Mouse (Mus musculus): ENCODE results near the gene Trip6.
A peak's percentile ranks its signal among the peaks of the same experiment; 100 is the strongest.
"Not testable (repeated sequence)": the region's sequence is repeated elsewhere in the genome, so short reads cannot be mapped to it uniquely, and the experiment has no call there.

Gene Trip6

GRCm38 (mm10) chr5:137299240-137299639 is 15.0 kb downstream of the Trip6 start:
- DNase-seq (ENCODE audit: low spot score): no peak

GRCm38 (mm10) chr5:137297126-137297525 is 17.1 kb downstream of the Trip6 start:
- DNase-seq (ENCODE audit: low spot score): no peak

GRCm38 (mm10) chr5:137295712-137296111 is 18.5 kb downstream of the Trip6 start:
- no peak for DNase-seq (ENCODE audit: low spot score)

GRCm38 (mm10) chr5:137295296-137295695 is 18.9 kb downstream of the Trip6 start:
- no peak for DNase-seq (ENCODE audit: low spot score)

GRCm38 (mm10) chr5:137294744-137295093 is 19.5 kb downstream of the Trip6 start:
- DNase-seq (ENCODE audit: low spot score): no peak

- DNase-seq (ENCODE audit: low spot score): peak; percentile 92
Observed at GRCm38 (mm10) chr5:137293839-137294743, 20.1 kb downstream of the Trip6 start, which contains the start of gene Ufsp1. TSS of gene Ufsp1 (plus strand) at chr5:137294629.

GRCm38 (mm10) chr5:137293282-137293681 is 20.9 kb downstream of the Trip6 start:
- DNase-seq (ENCODE audit: low spot score): peak; percentile 48

- no peak for DNase-seq (ENCODE audit: low spot score)
Observed at GRCm38 (mm10) chr5:137291381-137291926, 22.8 kb downstream of the Trip6 start.

GRCm38 (mm10) chr5:137290677-137291076 is 23.5 kb downstream of the Trip6 start:
- DNase-seq (ENCODE audit: low spot score): no peak

GRCm38 (mm10) chr5:137289591-137290365 is 24.4 kb downstream of the Trip6 start:
- DNase-seq (ENCODE audit: low spot score): no peak

- DNase-seq (ENCODE audit: low spot score): no peak
Observed at GRCm38 (mm10) chr5:137288999-137289470, 25.2 kb downstream of the Trip6 start.

GRCm38 (mm10) chr5:137287953-137288743 is 26.1 kb downstream of the Trip6 start:
- DNase-seq (ENCODE audit: low spot score): peak; percentile 57

GRCm38 (mm10) chr5:137287032-137287952 is 26.9 kb downstream of the Trip6 start, which contains the start of gene Ache:
TSS of gene Ache (plus strand) at chr5:137287519.
- peak; percentile 65 for DNase-seq (ENCODE audit: low spot score)

- peak; percentile 83 for DNase-seq (ENCODE audit: low spot score)
Observed at GRCm38 (mm10) chr5:137286655-137287031, 27.6 kb downstream of the Trip6 start.

- DNase-seq (ENCODE audit: low spot score): no peak
Observed at GRCm38 (mm10) chr5:137285986-137286385, 28.2 kb downstream of the Trip6 start.

GRCm38 (mm10) chr5:137285045-137285444 is 29.2 kb downstream of the Trip6 start:
- no peak for DNase-seq (ENCODE audit: low spot score)

GRCm38 (mm10) chr5:137284411-137284810 is 29.8 kb downstream of the Trip6 start:
- DNase-seq (ENCODE audit: low spot score): not testable (repeated sequence)

GRCm38 (mm10) chr5:137277360-137278342 is 36.6 kb downstream of the Trip6 start:
- no peak for DNase-seq (ENCODE audit: low spot score)
